Mouse (Mus musculus) hematopoietic stem cell, adult 5-6 weeks (primary cell): Measurements from ENCODE around the gene Mymk. TPM values are rescaled to one million over a fixed set of nuclear protein-coding genes. Genes with fewer than 3 reads are reported as not detected.

Experiments used
- ATAC-seq, 2 experiments: fragments of 125-278 bp in 1 of 2; replicated peaks in 1 of 2; 2 replicates each; pipeline ENCODE4 v1.8.0; 2016 to 2017; ENCODE audit warnings: inconsistent platforms in 2 of 2, mild to moderate bottlenecking in 2 of 2, moderate number of reproducible peaks in 2 of 2, low read depth in 1 of 2, moderate TSS enrichment in 1 of 2; ENCODE audit not compliant: low FRiP score in 2 of 2, poor library complexity in 2 of 2, severe bottlenecking in 2 of 2, insufficient read depth in 1 of 2, low TSS enrichment in 1 of 2
- total RNA-seq: library from RNA; stranded (forward); fragments of 172-1452, 232-1000 nt; gene quantifications from 2 replicates; pipeline ENCODE4 v1.2.3, GENCODE M21; 2017

Gene Mymk
- not detected in 2 replicates for total RNA-seq

DNA sequence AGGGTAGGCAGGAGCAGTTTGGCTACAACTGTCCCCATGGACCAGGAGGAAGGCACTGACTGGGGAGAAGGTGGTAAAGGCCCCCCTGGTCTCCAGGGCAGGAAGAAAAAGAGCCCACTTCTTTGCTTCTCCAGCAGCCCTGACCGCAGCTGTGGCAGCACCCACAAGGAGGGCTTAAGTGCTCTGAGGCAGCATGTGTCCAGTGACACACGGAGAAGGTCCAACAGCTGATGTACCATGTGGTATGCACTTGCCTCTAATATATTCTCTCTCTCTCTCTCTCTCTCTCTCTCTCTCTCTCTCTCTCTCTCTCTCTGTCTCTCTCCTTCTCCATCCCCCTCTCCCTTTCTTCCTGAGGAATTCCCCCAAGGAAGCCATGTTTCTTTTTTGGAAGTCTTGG is at the start of gene Mymk:
Mymk (minus strand) TSS at position 202 of the 400 bp plus-strand sequence.
- ATAC-seq: no peak

DNA sequence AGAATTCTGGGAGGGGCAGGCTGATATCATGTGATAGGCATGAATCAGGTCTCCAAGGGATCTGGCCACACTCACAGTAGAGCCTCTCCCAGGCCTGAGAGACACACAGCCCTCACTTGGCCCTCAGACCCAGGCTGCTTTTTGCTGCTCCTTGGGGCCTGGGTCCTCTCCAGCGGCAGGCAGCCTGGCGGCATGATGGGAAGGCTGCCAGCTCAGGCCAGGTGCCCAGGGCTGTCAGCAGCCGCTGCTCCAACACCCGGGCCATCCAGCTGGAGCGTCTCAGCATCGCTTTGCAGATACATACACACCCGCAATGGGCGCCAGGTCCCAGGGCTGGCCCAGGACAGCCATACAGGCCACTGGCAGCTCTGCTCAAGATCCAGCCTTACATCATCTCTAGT is 48.3 kb upstream of the Mymk start:
- ATAC-seq: no peak

DNA sequence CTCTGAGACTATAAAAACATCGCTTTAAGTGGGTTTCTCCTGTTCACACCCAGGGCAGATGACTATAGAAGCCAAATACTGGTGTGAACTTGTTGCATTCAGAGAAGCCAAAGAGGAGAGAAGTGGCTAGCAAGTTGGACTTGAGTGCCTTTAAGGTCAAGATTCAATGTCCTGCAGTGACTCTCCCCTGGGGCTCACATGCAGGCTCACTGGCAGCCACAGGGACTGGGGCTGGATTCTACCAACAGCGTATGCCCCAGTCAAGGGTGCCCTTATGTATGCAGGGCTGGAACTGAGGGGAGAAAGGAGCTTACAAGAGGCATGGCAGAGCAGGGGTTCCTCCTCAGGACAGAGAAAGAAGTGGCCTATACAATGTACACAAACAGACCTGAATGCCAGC is 47.8 kb upstream of the Mymk start:
- no peak for ATAC-seq

DNA sequence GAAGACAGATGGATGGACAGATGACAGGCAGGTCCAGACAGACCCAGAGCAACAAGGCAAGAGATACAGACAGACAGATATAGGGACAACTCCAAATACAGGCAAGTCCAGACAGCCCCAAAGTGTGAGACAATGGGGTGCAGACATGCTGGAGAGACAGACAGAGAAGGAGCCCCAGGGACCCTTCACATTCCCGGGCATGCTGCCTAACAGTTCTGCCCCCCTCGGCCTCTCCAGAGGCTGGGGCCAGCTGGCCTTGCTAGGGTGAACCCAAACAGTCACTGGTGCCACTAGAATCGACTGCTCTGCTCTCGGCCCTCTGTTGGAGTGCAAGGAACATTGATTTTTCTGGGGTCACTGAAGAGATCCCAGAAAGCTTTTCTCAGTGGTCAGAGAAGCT is 46.5 kb upstream of the Mymk start:
- ATAC-seq: no peak

DNA sequence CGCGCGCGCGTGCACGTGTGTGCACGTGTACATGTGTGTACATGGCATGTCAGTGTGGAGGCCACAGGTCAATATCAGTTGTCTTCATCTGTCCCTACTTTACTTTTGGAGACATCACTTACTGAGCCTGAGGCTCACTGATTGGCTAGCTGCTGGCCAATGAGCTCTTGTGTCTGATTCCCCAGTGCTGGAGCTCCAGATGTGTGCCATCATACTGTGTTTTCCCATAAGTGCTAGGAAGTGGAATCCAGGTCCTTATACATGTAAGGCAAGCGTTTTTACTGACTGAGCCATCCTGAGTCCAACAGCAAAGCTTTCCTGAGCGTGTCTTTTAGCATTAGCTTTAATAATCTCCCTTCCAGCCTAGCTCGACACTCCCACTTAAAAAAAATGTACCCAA is 42.2 kb upstream of the Mymk start:
- ATAC-seq: no peak

DNA sequence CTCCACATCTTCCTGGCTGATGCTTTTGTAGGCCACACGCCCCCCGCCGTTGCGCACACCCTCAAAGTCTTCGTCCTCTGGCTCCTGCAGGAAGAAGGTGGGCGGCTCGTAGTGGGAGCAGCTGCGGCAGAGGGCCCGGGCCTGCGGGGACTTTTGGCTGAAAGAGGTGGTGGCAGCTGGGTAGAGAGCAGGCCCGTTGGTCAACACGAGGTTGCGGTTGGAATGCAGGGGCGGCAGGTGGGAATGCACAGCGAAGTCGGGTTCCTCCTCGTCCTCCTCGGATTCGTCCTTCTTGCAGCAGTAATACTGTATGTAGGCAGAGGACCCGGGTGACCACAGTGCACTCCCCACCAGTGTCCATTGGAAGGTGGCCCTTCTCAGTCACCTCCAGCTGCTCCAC is 40.6 kb upstream of the Mymk start:
- no peak for ATAC-seq

DNA sequence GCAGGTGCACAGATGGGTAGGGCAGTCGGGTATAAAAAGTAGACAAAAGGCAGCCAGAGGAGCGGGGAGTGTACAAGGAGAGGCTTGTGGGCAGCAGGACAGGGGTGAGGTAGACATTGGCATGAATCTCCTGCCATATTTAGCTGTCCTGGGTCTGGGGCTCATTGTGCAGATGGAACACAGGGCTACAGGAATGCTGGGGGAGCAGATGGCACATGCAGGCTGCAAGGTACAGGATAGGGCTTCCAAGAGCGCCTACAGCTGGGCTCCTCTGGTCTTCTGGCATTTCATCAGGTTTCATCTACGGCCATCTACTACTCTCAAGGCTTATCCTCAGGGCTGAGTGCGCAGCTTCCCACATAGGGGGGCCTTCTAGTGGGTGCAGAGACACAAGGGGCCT is 37.1 kb upstream of the Mymk start:
- ATAC-seq: no peak

DNA sequence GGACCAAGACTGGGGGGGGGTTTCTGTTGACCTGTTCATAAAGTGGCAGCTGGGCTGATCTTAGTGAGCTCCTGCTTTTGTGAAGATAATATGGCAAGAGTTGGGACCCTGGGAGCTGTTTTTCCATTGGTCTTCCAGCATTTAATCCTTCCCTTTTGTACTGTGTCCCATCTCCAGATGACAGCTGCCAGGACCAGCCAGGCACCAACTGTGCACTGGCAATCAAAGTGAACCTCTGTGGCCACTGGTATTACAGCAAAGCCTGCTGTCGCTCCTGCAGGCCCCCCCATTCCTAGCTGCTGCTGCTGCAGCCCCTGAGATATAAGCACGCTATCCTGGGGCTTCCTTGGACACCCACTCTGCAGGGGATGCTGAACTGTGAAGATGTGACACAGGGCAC is 36.2 kb upstream of the Mymk start:
- no peak for ATAC-seq

DNA sequence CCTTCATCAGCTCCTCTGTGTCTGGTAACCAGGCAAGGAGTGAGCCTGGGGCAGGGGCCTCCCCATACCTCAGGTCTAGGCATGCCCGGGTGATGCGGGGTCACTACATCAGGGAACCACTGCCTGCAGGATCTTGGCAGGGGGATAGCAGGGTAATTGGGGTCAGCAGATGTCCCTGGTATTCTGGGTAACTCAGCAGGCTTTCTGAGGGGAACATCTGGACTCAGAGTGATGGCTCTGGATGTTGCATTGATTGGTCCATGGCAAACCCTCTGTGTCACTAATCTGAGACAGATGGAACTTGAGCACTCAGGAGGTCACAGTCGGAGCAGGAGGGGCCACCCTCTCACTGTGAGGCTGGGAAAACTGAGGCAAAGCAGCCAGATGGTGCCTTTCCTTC is 34.8 kb upstream of the Mymk start:
- ATAC-seq: no peak

DNA sequence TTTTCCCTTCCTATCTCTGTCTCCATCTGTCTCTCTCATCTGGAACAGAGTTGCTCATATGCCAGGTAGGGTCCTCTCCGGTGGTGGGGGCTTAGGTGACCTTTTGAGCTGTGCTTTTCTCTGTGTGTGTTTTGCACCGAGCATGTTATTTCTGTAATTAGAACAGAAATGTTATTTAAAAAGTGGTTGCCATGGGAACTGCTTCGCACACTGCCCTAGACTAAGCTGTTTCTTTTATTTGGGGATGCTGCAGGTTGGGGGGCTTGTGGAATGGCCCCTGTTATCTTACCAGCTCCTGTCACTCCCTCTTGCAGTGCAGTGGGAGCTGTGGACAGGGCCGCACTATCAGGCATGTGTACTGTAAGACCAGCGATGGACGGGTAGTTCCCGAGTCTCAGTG is 31.6 kb upstream of the Mymk start:
- ATAC-seq: no peak

DNA sequence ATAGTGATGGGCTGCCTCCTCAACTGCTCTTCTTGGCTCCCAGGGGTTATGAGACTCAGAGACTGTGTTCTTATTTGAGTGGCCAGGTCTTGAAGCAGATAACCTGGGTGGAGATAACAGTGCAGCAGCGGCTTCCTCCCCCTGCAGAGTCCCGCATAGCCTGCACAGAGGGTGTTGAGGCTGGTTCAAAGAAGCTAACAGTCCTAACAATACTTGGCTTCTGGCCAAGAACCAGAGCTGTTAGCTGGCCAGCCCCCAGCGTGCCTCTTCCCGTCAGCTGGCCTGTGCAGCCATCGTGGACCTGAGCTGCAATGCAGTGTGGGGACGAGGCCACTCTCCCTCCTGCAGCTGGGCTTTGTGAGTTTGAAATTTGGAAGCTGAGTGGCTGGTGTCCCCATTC is 25.8 kb upstream of the Mymk start:
- ATAC-seq: 0 out of 4 replicates have a peak, but pooled peaks of 1 of the 2 experiments have one; percentile 35

DNA sequence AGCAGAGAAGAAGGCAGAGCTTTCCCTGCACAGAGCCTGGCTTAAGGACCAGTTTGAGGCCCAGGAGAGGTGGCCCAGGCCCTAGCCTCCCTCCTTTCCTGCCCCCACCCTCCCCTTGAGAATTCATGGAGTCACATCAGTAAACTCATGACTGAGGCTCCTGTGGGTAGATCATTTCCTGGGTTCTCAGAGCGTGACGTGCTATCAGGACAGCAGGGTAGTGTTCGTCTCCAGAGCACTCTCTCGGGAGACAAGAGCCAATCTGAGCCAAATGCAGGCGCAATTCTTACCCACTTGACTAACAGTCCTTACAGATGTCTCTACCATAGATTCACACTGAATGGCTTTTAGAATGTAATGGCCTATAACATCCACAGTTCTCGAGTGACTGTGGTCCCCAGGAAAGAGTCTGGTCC is 25.3 kb upstream of the Mymk start:
- ATAC-seq: no peak

DNA sequence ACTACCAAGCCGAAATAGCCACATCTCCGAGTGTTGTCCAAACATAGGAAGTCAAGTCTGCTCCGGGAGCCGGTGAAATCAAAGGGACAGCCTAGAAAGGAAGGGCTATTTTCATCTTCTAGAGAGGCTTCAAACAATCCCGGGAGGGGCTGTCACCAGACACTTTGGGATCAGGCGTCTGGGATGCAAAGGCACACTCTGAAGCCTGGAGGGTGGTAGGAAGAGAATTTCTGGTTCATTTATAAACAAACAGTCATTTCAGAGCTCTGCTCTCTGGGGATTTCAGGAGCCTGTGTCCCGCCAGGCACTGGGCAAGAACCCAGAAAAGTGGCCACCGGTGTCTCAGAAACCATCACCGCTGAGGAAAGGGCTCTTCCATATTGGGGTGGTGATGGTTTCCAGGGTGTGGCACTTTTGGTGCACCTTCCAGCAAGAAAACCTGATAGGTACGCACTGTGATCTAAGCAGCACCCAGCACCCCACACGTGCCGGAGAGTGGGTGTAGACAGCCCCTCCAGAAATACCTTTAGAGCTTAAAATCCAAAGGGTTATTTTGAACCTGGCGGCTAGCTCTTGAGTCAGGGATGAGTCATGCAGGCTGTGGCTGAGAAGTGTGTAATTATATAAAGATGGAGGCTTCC is 24.5 kb upstream of the Mymk start:
- no peak for ATAC-seq

DNA sequence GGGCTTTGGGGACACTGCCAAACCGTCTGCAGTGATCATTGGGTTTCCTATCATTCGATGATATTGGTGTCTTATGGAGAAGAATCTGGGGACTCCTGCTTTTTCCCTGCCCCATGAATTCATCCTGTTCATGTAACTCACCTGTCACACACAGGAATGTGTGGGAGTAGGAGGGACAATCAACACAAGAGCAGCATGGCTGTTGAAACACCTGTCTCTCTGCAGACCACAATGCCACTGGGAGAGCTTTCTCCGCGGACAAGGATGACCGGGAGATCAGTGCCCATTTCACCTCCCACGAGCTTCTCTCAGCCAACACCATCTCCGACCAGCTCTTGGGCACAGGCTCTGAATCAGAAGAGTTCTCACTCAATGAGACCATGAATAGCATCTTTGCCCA is 23.2 kb upstream of the Mymk start:
- no peak for ATAC-seq

DNA sequence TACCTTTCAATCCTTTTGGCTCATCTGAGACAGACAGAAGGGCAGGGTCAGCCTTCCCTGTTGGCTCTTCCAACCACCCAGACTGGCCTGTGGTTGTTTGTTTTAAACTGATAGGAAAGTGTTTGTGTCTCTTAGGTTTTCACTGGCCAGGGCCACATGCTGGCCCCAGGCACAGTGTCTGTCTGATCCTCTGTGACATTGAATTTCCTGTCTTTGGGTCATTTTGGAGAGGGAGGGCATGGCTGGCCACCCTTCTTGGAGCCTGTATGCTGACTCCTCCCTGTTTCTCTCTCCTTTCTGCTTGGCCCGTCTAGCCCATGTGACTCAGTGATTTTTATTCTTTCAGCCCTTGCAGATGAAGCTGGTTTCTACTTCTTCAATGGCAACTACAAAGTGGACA is 17.3 kb upstream of the Mymk start:
- ATAC-seq: no peak

DNA sequence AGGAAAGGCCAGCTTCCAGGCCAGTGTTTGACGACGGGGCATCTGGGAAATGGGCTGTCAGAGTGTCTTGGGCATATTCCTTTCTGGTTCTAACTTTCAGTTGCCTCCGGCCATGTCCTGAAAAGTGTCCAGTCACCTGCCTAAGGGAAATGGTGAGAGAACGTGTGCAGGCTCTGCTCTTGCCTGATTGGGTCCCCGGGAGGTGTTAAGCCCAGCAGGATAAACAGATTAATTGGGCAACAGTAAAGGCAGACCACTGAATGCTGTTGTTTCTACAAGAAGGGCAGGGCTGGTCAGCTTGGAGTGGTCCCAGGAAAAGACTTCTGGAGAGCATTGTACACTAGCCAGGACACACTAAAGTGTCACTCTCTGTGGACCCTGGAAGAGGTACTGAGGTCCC is 16.7 kb upstream of the Mymk start:
- no peak for ATAC-seq

DNA sequence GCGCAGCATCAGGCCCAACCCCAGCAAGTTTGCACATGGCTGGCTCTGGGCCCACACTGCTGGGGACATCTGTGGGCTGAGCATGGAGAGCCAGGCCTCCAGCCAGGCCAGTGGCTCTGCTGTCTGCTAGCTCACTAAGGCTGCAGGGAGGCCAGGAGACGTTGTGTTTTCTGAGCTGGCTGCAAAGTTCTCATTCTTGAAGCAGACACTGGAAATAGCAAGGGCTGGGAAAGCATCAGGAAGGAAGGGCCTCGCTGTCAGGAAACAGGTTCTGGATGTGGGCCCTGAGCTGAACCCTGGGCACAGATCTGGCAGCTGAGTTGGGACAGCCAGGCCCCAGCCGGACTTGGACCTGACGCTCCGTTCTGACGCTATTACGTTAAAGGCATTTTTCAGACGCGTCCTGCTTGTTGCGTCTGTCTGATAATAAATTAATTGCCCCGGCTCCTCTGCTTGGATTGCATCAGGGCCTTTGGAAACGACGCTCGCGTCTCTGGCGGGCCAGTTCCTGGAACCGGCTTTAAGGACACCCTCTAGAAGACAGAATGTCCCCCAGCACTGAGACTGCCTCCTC is 16.2 kb upstream of the Mymk start:
- no peak for ATAC-seq

DNA sequence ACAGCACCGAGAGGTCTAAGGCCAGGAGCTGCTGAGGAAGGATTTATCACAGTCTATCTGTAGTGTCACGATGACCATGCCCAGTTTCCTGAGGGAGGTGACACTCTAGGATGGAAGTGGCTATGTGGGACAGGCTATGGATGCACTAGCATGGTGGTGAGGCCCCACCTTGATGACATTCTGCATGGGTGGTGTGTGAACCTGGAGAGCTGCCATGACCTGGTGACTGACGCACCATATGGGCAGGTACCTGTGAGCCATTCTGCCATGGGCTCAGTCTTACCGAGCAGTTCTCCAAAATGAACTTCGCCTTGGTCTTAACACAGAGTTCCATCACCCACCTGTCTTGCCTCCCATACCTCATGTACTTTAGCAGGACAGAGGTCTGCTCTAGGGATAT is 15.6 kb upstream of the Mymk start:
- ATAC-seq: no peak

DNA sequence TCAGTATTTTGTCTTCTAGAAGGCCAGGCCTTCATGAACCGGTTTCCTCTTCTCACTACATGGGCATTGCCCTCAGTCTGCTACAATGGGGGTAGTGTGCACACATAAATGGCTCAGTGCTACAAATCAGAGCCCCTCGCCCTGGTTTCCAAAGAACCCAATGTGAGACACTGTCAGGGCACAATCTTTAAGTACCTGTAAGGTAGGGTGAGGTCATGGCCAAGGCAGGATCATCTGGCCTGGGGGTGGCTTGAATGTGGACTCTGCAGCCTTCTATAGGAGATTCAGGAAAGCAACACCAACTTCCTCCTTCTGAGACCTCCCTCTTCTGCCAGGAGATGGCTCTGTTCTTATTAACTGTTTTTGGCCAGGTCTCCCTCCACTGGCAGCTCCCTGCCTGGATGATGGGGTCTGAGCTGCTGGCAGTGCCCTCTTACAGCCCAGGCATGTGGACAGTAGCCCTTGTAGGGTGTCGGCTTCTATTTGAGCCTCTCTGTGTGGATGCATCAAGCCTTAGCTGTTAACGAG is 14.6 kb upstream of the Mymk start:
- peak; percentile 48 to 58; a peak in 3 of 4 replicates for ATAC-seq
